Mouse (Mus musculus): ENCODE measurements at regions not wholly inside any gene's neighbourhood (a gene's known extent, or its start where the extent isn't known, plus 50 kb on each side); places are given as distances from the start of the nearest gene placed in this dataset.

GRCm38 (mm10) chr5:68877574-68878171, 463.8 kb downstream of the Kctd8 start:
- H3K9ac ChIP-seq (ENCODE audit: low read depth, low read length), result no peak overlapping the region
- TF ChIP-seq CTCF (IDR thresholded peaks at IDR 0.05; ENCODE audit: low read depth, low read length) (no peak), POLR2A (IDR thresholded peaks at IDR 0.05; ENCODE audit: extremely low read depth, insufficient read depth, low read length) (no peak)
- H3K4me1 ChIP-seq (ENCODE audit: control insufficient read depth, insufficient read depth, low read length), result no peaks in the 10 kb centered on the region
- no peaks in the 10 kb centered on the region for H3K79me2 ChIP-seq (ENCODE audit: control insufficient read depth, insufficient read depth, low read length)
- no peaks in the 10 kb centered on the region for H3K27me3 ChIP-seq (ENCODE audit: control insufficient read depth, insufficient read depth, low read length)
- no peak overlapping the region for H3K4me3 ChIP-seq (ENCODE audit: insufficient read depth, low read depth, low read length)
- no peaks in the 10 kb centered on the region for H3K36me3 ChIP-seq (ENCODE audit: control insufficient read depth, insufficient read depth, low read length)
- no peak for DNase-seq (ENCODE audit: extremely low read depth, low read depth, low spot score)
- H3K27ac ChIP-seq (replicated peaks; ENCODE audit: insufficient read depth, low read depth, low read length), result no peak overlapping the region
- WGBS, result 77% methylated on average over 4 of the region's 4 CpGs

GRCm38 (mm10) chr5:68871396-68871795, 470.1 kb downstream of the Kctd8 start:
- Histone ChIP-seq H3K36me3 (ENCODE audit: control insufficient read depth, insufficient read depth, low read length) (no peaks in the 10 kb centered on the region), H3K27ac (replicated peaks; ENCODE audit: insufficient read depth, low read depth, low read length) (no peak overlapping the region), H3K4me1 (ENCODE audit: control insufficient read depth, insufficient read depth, low read length) (no peaks in the 10 kb centered on the region), H3K27me3 (ENCODE audit: control insufficient read depth, insufficient read depth, low read length) (no peaks in the 10 kb centered on the region), H3K4me3 (ENCODE audit: insufficient read depth, low read depth, low read length) (no peak overlapping the region), H3K79me2 (ENCODE audit: control insufficient read depth, insufficient read depth, low read length) (no peaks in the 10 kb centered on the region), H3K9ac (ENCODE audit: low read depth, low read length) (no peak overlapping the region)
- TF ChIP-seq CTCF (IDR thresholded peaks at IDR 0.05; ENCODE audit: low read depth, low read length), result no peak
- TF ChIP-seq POLR2A (IDR thresholded peaks at IDR 0.05; ENCODE audit: extremely low read depth, insufficient read depth, low read length), result no peak
- WGBS, result 35% methylated on average over 2 of the region's 2 CpGs
- DNase-seq (ENCODE audit: extremely low read depth, low read depth, low spot score), result peak; percentile 41

All from liver, adult 2 months (tissue).